Mouse (Mus musculus): ENCODE data around the gene Olfr1259. TPM values are rescaled to one million over a fixed set of nuclear protein-coding genes. Genes with fewer than 3 reads are reported as not detected.
"Not testable (repeated sequence)": the region's sequence is repeated elsewhere in the genome, so short reads cannot be mapped to it uniquely, and the experiment has no call there.

Olfr1259 gene
- total RNA-seq (2021): not detected
- long read RNA-seq, experiment 1: 0 reads
- long read RNA-seq, experiment 2: 0 reads

- intact Hi-C loops (cut with DNase I): no loop called here
- DNase-seq: no peak
Observed at GRCm38 (mm10) chr2:89948564-89948963, at the start of gene Olfr1259. Olfr1259 (minus strand) TSS chr2:89948664.

DNA sequence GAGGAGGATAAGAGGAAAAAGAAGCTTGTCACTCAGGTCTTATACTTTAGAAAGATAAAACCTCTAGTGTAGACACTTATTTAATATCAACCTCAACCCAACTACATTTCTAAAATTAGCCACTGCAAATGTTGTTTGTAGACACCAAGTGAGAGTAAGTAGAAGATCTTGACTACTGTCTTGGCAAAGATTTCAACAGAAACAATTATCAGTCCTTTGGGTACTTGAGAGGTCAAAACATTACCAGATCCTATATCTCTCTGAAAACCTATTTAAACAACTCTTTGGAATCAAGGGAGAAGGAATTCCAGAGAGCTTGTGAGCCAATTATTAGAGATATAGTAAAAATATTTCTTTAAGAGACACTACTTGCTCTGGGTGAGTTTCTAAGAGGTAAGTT is 42.5 kb upstream of the Olfr1259 start, which contains the start of gene Olfr1261:
TSS of gene Olfr1261 (plus strand) at position 301 of the 400 bp plus-strand sequence.
- no peak for DNase-seq
- intact Hi-C loops (cut with DNase I): no loop called here

DNA sequence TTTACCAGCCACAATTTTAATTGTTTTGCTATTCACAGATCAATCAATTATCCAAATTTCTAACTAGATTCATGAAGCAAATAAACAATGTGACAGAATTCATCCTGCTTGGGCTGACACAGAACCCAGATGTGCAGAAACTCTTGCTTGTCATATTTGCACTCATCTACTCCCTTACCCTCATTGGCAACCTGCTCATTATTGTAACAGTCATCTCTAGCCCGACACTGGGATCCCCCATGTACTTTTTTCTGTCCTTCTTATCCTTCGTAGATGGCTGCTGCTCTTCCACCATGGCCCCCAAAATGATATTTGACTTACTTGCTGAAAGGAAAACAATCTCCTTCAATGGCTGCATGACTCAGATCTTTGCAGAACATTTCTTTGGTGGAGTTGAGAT is 29.2 kb upstream of the Olfr1259 start:
- intact Hi-C loops (cut with DNase I): no loop called here
- DNase-seq: no peak

GRCm38 (mm10) chr2:89974184-89974583 is 25.7 kb upstream of the Olfr1259 start, which contains the start of gene Olfr1260:
Olfr1260 (plus strand) TSS chr2:89974340.
- DNase-seq: no peak
- intact Hi-C loops (cut with DNase I): no loop called here

GRCm38 (mm10) chr2:89927009-89927408 is 21.5 kb downstream of the Olfr1259 start, which contains the start of gene Olfr1258:
Olfr1258 (plus strand) TSS chr2:89927309.
- intact Hi-C loops (cut with DNase I): no loop called here
- DNase-seq: no peak

DNA sequence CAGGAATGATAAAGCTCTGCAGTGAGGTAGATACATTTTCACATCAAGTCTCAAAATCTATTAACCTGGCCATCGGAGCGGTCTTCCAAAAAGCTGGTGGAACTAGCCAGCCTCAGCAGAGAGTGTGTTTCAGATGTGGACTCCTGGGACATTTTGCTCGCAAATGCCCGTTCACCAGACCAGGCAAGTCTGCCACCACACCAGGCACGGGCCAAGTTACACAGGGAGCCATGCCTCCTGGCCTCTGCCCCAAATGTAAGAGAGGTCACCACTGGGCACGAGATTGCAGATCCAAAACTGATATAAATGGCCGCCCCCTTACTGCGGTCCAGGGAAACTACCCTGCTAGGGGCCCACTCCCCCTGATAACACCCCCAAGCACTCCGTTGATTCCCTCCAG is 35.8 kb downstream of the Olfr1259 start:
- DNase-seq; intact Hi-C loops (cut with DNase I): not testable (repeated sequence)

Other genes with a start within 250 kb of the Olfr1259 start
- not detected for gene Olfr1252, start 223.7 kb downstream of the Olfr1259 start, total RNA-seq (2021)
- gene Olfr1253, start 191.6 kb downstream of the Olfr1259 start, total RNA-seq (2021): not detected
- gene Olfr1254, start 155.0 kb downstream of the Olfr1259 start, total RNA-seq (2021): not detected
- not detected for gene Olfr1255, start 136.6 kb downstream of the Olfr1259 start, total RNA-seq (2021)
- not detected for gene Olfr1256, start 107.1 kb downstream of the Olfr1259 start, total RNA-seq (2021)
- gene Olfr48, start 100.5 kb downstream of the Olfr1259 start, total RNA-seq (2021): not detected
- gene Olfr1257, start 70.2 kb downstream of the Olfr1259 start, total RNA-seq (2021): not detected
- not detected for gene Olfr1258, start 21.4 kb downstream of the Olfr1259 start, total RNA-seq (2021)
- gene Olfr1260, start 25.7 kb upstream of the Olfr1259 start, total RNA-seq (2021): not detected
- not detected for gene Olfr1261, start 42.6 kb upstream of the Olfr1259 start, total RNA-seq (2021)
- gene Olfr1262, start 51.5 kb upstream of the Olfr1259 start, total RNA-seq (2021): not detected
- gene Olfr1263, start 63.5 kb upstream of the Olfr1259 start, total RNA-seq (2021): not detected
- gene Olfr1264, start 76.9 kb upstream of the Olfr1259 start, total RNA-seq (2021): not detected
- gene Olfr1265, start 86.7 kb upstream of the Olfr1259 start, total RNA-seq (2021): not detected
- not detected for gene Olfr140, start 114.9 kb upstream of the Olfr1259 start, total RNA-seq (2021)
- gene Olfr1269, start 172.7 kb upstream of the Olfr1259 start, total RNA-seq (2021): not detected
- gene Olfr32, start 193.6 kb upstream of the Olfr1259 start, total RNA-seq (2021): not detected
- gene Olfr1270, start 204.4 kb upstream of the Olfr1259 start, total RNA-seq (2021): not detected